Mouse (Mus musculus) left cerebral cortex, postnatal 10 days (tissue): ENCODE data around the gene Arid1b. TPM values are rescaled to one million over a fixed set of nuclear protein-coding genes. Genes with fewer than 3 reads are reported as not detected.
A peak's percentile ranks its signal among the peaks of the same experiment; 100 is the strongest.

Source experiments
- DNase-seq, 2 experiments: peaks; one replicate each; pipeline ENCODE4 v3.0.0; 2021 to 2022; ENCODE audit warnings: low spot score in 2 of 2, mixed read lengths in 1 of 2; ENCODE audit errors: extremely low spot score in 1 of 2
- intact Hi-C: fragments of 180-260 bp; cut with DNase I; formaldehyde crosslinking; loops from one replicate; pipeline ENCODE4 v1.15.1; 2025
- total RNA-seq, 2 experiments: library from RNA; stranded (reverse); gene quantifications; 2 replicates each; pipeline ENCODE4 v1.2.3; 2021

Arid1b gene
- total RNA-seq, 2 experiments from 2014 or later: 77.4 to 83.3 TPM

DNA sequence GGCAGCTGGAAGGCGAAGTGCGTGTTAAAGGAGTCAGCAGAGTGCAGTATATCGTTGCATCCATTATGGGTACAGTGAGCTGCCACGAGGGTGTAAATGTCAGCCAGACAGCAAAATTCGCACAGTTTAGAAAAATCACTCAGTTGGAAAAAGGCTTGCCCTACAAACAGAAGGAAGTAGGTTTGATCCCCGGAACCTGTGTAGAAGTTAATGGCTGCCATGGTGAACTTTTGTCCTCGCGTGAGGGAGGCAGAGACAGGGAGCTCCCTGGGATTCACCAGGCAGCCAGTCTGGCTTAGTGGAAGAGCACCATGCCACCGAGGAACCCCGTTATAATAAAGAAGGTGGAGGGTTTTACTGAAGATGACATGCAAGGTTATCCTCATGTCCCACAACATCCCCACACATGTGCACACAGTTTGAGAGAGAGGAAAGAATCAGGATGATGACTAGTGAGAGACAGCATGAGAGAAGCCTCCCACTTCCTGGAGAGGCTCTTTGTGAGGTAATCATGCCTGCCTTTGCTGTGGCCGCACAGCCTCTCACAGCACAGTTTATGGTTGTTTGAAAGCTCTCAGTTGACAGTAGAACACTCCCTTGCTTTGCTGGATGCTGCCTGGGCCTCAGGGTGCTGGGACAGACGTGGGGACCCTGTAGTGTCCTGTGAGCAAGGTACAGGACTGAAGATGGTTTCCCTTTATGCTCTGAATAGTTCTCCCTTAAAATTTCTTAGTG, 15.6 kb downstream of the Arid1b start:
- intact Hi-C loops: loop anchor here (5.0 kb wide), 1 partner anchor 48 kb away; no protein-coding TSS in a partner anchor
- DNase-seq: no peak

DNA sequence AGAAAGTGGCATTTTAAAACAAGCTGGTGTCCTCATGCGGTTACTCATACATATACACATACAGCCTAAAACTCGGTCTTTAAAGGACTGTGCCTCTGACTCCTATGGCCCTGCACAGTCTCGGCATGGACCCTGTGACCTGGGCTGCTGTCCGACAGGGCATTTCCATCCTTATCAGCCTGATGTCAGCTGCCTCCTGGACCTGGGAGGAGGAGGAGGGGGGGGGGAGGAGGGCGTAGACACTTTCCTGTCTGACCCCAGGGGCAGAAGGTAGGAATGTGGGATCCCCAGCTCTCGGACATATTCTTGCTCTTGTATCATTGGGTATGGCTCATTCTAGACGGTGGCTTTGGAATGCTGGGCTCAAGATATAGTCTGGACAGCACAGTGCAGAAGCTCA, 16.6 kb downstream of the Arid1b start:
- intact Hi-C loops: no loop called here
- DNase-seq: no peak

DNA sequence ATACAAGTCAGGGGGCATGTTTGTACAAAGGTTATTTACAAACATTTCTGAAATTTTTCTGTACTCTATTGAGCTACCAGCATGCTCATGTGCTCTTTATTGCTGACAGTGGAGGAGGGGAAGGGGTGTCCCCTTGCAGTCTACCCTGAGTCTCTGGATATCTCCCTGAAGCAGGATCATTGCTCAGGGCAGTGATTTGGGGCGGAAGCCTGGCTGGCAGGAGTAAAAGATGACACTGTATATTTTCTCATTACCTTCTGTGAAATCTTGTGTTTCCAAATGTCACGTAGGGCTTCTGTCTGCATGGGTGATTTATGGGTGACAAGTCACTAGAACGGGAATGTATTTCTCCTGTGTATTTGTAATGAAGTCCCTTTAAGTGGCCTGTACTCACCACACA, 18.0 kb downstream of the Arid1b start:
- intact Hi-C loops: no loop called here
- no peak for DNase-seq

DNA sequence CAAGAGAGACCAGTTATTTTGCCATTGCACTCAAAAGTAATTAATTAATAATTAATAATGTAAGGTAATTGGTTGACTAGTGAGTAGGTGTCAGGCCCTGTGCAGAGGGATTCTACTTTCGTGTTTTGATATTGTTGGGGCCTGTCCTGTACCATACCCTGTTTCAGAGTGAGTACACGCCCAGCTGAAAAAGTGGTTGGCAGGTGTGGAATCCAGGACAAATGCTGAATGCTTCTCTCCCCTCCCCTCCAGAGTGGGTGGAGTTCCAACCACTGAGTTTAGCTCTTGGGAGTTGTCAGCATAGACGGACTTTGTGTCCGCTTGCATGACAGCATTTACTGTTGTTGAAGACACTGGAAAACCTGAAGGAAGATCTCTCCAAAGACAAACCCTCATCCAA, 18.4 kb downstream of the Arid1b start:
- intact Hi-C loops: no loop called here

DNA sequence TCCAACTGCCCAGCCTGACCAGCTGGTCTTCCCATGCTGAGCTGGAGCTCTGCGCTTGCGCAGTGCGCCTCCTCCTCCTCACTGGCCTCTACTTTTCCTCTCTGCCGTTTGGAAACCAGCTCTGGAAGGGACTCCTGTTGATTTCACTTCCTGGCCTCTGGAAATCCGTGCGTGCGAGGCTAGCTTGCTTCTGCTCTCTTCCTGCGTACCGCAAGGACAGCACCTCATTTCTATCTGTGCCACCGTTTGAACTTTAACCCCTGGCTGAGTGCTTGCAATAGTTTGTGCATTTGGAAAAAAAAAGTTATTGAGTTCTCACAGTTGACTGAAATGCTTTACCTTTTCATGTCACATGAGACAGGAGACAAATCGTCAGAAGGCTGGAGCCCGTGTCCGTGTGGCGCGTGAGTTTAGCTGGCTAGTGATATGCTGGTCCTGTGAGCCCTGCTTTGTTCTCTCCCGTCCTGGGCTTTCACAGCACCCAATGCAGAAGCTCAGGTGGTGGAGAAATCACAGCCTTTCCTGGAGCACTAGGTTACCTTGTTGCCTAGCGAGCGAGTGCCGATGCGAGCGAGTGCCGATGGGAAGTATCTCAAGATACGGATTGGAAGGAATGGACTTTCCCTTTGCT, 20.3 kb downstream of the Arid1b start:
- DNase-seq: peak in 1 of 2 experiments; percentile 17
- intact Hi-C loops: no loop called here

More for the DNA sequence above, 18.4 kb downstream of the Arid1b start:
- DNase-seq: no peak

DNA sequence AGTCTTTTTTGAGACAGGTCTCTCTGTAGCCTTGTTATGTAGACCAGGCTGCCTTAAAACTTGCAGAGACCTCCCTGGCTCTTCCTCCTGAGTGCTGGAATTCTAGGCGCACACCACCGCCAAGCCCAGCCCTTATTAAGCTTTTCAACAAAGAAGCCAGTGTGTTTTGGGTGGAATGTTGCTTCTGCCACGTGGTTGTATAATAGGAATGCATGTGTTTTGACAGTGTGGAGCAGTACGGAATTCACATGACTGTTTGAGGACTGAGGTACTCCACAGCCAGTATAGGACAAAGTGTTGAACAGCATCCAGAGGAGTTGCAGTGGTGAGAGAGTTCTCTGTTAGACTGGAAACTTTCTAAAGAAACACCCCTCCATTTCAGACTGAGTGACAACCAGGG, 22.3 kb downstream of the Arid1b start:
- peak in 1 of 2 experiments; percentile 7 for DNase-seq
- intact Hi-C loops: no loop called here

DNA sequence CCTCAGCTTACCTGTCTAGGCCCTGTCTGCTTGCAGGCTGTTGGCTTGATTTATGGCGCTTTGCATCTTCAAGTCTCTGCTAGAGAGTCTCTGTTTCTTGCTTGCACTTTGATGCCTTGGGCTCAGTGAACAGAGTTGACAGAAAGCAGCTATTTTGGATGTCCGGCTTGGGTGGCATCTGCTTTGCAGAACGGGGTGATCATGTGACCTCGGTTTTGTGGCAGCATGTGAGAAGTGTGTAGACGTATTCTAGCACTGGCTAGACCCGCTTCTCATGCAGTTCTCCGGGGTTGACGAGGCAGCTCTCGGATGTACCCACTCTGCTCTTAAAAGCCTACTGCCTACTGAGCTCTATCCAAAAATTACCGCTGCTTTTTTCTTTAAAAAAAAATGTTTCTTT, 22.9 kb downstream of the Arid1b start:
- peak in 1 of 2 experiments; percentile 12 for DNase-seq
- intact Hi-C loops: no loop called here

DNA sequence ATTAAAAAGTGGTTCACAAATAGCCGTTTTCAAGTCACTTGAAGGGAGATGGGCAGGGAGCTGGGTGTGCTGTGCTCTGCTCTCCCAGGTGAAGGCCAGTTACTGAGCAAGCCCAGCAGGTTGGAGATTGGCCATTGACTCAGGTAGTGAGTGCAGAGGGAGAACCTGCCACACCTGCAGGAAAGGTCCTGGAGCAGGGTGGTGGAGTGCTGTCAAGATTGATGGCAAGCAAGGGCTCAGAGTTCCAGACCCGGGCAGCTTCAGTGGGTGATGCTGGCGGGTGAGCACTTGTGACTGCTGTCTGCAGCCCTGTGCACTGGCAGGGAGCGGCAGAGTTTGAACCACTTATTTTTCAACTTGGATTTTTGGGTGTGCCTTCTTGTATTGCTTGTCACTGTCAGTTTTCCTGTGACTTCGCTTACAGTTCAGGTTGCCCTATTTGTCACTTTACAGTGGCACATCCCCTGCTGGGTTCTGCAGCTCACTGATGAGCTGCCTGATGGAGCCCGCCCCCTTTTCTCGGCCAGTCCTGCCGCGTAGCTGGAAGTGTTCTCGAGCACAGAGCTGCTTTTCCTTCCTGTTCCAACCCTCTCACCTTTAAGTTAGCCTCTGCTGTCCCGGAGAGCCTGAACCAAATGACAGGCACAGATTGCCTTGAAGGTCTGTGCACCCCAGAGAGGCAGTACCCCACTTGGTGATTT, 27.3 kb downstream of the Arid1b start:
- DNase-seq: no peak
- intact Hi-C loops: no loop called here

DNA sequence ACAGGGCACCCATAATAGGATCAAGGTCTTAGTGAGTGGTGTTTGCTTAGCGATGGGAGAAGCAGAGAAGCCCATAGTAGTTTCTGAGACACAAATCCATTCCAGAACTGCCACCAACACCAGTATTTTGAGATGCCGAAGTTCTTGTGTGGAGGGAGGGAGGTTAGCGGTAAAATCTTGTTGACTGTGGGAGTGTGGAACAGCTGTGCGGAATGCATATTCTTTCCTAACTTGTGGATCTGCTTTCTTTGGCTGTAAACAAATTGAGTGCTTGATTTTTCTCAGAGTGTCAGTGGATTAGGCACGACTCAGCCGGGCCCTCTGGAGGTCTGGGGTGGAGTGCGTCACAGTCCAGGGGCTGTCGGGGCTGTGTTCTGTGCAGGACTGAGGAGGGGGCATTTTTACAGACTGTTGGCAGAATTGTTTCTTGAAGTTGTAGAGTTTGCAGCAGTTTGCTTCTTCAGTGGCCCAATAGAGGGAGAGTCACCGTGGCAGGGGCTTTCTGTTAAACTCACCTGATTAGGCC, 27.9 kb downstream of the Arid1b start:
- intact Hi-C loops: no loop called here

DNA sequence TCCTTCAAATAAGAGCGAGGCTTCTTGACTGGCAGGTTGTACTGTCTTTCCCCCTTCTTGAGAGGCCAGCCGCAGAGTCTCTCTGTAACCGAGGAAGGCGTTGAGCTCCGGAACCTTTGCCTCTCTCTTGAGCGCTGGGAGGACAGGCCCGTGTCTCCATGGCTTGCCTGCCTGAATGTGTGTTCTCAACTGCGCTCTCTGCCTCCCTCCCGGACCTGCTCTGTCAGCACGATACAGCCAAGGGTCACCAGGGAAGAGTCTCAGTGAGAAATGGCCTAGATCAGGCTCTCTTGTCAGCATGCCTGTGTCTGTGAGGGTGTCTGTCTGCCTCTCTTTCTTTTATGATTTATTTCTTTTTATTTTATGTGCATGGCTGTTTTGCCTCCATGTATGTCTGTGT, 29.6 kb downstream of the Arid1b start:
- no peak for DNase-seq
- intact Hi-C loops: no loop called here

More for the DNA sequence above, 27.9 kb downstream of the Arid1b start:
- no peak for DNase-seq

DNA sequence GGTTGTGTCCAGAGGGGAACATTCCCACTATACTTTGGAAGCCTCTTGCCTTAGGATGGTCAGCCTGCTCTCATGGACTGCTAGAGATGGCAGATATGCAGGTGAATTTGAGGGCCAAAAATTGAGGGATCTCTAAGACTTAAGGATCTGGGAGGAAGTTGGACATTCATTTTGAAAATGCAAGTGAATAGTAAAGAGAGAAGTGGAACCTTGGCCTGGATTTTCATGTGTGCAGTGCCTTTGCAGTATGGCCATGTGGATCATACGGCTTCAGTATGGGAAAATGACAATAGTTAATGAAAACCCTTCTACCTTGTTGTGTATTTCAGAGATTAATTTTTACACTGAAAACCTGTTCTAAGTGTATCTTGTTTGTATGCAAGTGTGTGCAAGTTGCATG, 31.3 kb downstream of the Arid1b start:
- intact Hi-C loops: no loop called here
- no peak for DNase-seq

DNA sequence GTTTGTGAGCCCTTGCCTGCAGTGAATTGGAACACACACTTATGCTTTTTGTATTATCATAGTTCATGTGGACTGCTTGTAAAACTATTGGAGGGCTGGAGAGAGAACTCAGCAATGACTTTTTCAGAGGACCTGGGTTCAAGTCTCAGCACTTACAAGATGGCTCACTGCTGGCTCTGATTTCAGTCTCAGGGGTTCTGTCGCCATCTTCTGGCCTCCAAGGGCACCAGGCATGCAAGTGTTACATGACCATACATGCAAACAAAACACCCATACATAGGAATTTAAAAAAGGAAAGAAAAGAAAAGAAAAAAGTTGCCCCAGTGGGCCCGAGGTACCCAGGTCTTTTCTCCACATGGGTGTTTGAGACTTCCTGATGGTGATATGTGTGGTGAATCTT, 32.4 kb downstream of the Arid1b start:
- intact Hi-C loops: no loop called here
- DNase-seq: no peak

DNA sequence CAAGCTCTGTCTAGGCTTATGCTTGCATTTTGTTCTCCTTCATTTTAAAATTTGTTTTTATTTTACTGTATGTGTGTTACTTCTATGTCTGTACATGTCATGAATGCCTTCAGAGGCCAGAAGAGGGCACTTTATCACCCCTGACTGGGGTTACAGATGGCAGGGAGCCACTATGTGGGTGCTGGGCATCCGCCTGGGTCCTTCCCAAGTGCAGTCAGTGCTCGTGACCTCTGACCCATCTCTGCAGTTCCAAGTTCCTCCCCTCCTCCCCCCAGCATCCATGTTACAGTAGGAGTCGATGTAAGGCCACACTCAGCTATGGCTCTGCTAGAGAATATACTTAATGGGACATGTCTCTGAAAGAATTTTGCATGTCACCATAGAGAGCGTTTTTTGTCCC, 35.0 kb downstream of the Arid1b start:
- intact Hi-C loops: no loop called here

DNA sequence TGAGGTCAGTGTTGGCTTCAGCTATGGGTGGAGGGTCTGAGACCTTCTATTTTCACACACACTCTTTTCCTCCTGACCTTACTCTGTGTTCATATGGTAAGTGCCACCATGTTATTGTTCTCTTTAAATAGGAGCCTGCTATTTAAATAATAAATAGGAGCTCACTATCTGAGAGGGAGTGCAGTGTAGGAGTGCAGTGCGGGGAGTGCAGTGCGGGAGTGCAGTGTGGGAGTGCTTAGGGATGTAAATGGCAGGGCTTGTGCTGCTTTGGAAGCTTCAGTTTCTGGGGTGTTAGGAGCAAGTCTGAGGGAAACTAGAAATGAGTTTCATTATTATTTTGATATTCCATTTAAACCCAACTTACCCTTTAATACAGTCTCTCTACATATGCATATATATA, 36.2 kb downstream of the Arid1b start:
- DNase-seq: no peak
- intact Hi-C loops: no loop called here

More for the DNA sequence above, 35.0 kb downstream of the Arid1b start:
- no peak for DNase-seq

DNA sequence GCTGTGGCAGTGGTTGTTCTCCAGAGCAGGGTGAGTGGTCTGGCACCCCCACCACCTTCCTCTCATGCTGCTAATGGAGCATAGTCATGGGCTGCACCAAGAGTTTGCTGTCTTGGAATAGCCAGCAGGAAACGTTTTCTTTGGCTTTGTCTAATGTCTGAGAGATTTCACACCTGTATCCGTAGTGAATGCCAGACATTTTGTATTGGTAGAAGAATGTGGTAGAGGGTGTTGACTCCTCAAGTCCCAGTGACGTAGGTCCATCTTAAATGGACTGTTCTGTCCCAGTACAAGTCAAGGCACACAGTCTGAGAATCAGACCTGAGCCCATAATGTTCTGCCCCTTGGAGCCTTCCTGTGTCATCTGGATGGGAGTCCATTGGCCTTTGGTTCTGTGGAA, 39.2 kb downstream of the Arid1b start:
- DNase-seq: no peak
- intact Hi-C loops: no loop called here

DNA sequence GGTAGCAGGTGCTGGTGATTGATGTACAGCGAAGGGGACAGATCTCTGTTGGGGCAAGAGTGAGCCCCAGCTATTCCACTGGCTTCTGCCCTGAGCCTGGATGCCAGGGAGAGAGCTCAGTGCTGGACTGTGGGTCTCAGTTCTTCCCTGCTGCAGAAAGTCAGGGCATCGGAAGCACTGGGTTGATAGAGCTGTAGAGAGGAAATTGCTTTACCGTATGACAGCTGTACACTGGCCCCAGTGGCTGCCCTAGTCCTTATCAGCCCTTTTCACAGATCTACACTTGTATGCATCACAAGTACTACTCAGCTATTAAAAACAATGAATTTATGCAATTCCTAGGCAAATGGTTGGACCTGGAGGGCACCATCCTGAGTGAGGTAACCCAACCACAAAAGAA, 40.1 kb downstream of the Arid1b start:
- intact Hi-C loops: no loop called here
- DNase-seq: no peak

DNA sequence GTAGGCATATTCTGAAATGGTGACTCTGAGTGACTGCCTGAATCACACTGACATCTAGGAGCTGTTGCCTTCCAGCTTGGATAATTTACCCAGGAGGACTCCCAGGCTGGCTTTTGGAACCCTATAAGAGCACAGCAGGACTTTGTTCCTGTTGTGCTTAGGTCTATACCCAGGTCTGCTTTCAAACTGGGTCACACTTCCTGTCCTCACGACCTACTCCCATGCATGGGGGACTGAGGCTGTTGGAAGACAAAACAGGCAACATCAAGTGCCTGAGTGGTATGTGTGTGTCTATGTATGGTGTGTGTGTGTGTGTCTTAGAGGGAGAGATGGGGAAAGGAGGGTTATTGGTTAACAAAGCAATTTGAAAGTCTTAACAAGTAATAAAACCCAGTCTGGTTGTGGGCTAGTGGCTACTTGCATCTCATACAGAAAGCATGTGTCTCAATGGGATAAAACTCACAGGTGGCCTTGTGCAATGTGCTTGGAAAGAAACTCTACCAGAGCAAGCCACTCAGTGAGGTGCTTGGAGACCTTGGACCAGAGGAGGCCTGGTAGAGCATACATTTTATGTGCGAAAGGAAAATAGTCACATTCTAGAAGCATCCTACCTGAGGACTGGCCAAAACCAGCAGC, 42.2 kb downstream of the Arid1b start:
- DNase-seq: no peak
- intact Hi-C loops: no loop called here

DNA sequence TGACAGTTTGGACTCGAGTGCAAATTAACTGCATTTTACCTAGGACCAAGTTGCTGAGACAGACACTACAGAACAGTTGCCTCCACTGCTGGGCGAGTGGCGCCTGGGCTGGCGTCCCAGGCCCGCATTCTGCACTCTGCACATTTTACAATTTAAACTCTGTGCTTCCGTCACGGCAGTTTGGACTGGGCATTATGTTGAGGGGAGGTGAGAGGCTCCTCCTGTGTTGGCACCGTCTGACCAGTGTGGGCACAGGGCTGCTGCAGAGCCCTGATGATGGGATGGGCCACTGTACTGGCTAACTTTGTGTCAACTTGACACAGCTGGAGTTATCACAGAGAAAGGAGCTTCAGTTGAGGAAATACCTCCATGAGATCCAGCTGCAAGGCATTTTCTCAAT, 43.1 kb downstream of the Arid1b start:
- intact Hi-C loops: no loop called here

DNA sequence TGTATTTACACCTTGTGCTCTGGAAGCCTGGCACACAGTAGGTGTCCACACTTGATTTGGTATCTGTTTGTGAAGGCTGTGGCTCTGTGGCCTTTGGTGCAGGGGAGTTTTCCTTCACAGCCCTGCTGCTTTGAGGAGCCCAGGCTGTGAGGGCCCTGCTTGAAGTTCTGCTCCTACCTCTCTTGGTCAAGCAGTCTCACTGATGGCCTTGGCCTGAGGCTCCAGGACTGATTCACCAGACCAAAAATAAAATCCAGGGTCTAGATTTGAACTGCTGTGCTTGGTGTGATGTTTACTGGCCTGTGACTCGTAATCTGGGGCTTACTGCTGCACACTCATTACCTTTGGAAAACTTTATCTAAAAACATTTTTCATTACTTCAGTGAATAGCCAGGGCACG, 45.7 kb downstream of the Arid1b start:
- intact Hi-C loops: no loop called here
- DNase-seq: no peak

More for the DNA sequence above, 43.1 kb downstream of the Arid1b start:
- DNase-seq: no peak
